Mouse (Mus musculus) midbrain, embryonic 15.5 days (tissue): Measurements from ENCODE around the gene Nrg3. TPM values are rescaled to one million over a fixed set of nuclear protein-coding genes. Genes with fewer than 3 reads are reported as not detected.
"Not testable (repeated sequence)": the region's sequence is repeated elsewhere in the genome, so short reads cannot be mapped to it uniquely, and the experiment has no call there.

Experiments
- ATAC-seq: fragments of 200-750 bp; cut with Nextera tagmentation; replicated peaks from 2 replicates; pipeline ENCODE4 v1.8.0; 2017; ENCODE audit warnings: moderate TSS enrichment
- H3K27ac ChIP-seq: fragments of 300-500 bp; sonication (generic); 2 replicates; pipeline ENCODE4 v1.5.1; 2015; ENCODE audit warnings: mild to moderate bottlenecking, inconsistent platforms
- H3K27me3 ChIP-seq: fragments of 300-500 bp; sonication (generic); replicated peaks from 2 replicates; pipeline ENCODE4 v1.6.1; 2015; ENCODE audit warnings: inconsistent platforms
- H3K36me3 ChIP-seq: fragments of 300-500 bp; sonication (generic); replicated peaks from 2 replicates; pipeline ENCODE4 v1.6.1; 2015; ENCODE audit warnings: inconsistent platforms
- H3K4me1 ChIP-seq: fragments of 300-500 bp; sonication (generic); 2 replicates; pipeline ENCODE4 v1.6.1; 2015; ENCODE audit warnings: inconsistent platforms
- H3K4me2 ChIP-seq: fragments of 300-500 bp; sonication (generic); 2 replicates; pipeline ENCODE4 v1.6.1; 2015; ENCODE audit warnings: inconsistent platforms, mild to moderate bottlenecking, moderate library complexity
- H3K4me3 ChIP-seq: fragments of 300-500 bp; sonication (generic); 2 replicates; pipeline ENCODE4 v1.5.1; 2015; ENCODE audit warnings: mild to moderate bottlenecking, inconsistent platforms
- H3K9ac ChIP-seq: fragments of 300-500 bp; sonication (generic); 2 replicates; pipeline ENCODE4 v1.6.1; 2015; ENCODE audit warnings: mild to moderate bottlenecking, inconsistent platforms
- H3K9me3 ChIP-seq: fragments of 300-500 bp; sonication (generic); 2 replicates; pipeline ENCODE4 v1.6.1; 2016; ENCODE audit warnings: inconsistent platforms
- WGBS: fragments of 180-500 bp; shearing (Covaris S2); methylation state at CpG from one replicate; pipeline ENCODE4 v1.1.7; 2015; ENCODE audit warnings: mixed read lengths; 5-methylcytosine and 5-hydroxymethylcytosine counted together
- polyA plus RNA-seq: library from polyadenylated mRNA; unstranded; fragments of >200 nt; fragmentation: Nextera tagmentation; extraction: Ambion mirVana; gene quantifications from 2 replicates; pipeline ENCODE4 v1.2.1, GENCODE M21; 2015

Gene Nrg3
- polyA plus RNA-seq, 1 experiment from 2014 or later = 17.2 TPM

- H3K4me1 ChIP-seq = no peaks in the 10 kb centered on the region
- H3K9me3 ChIP-seq = no peaks in the 10 kb centered on the region
- no peak for ATAC-seq
- WGBS = 98% methylated on average over 1 of the region's 1 CpGs
- H3K4me3 ChIP-seq = no peak overlapping the region
- H3K36me3 ChIP-seq = no peaks in the 10 kb centered on the region
- H3K27me3 ChIP-seq = no peaks in the 10 kb centered on the region
- H3K27ac ChIP-seq = no peak overlapping the region
- no peak overlapping the region for H3K4me2 ChIP-seq
- no peak overlapping the region for H3K9ac ChIP-seq
These were observed 937.7 kb downstream of the Nrg3 start for GRCm38 (mm10) chr14:38535181-38535580.

GRCm38 (mm10) chr14:38533495-38533894, 939.4 kb downstream of the Nrg3 start:
- no peak overlapping the region for H3K27ac ChIP-seq
- H3K36me3 ChIP-seq = no peaks in the 10 kb centered on the region
- no peaks in the 10 kb centered on the region for H3K27me3 ChIP-seq
- H3K9ac ChIP-seq = no peak overlapping the region
- H3K4me2 ChIP-seq = no peak overlapping the region
- H3K9me3 ChIP-seq = no peaks in the 10 kb centered on the region
- no peak overlapping the region for H3K4me3 ChIP-seq
- no peaks in the 10 kb centered on the region for H3K4me1 ChIP-seq
- ATAC-seq = no peak

- Histone ChIP-seq H3K4me3 (no peak overlapping the region), H3K4me2 (no peak overlapping the region), H3K36me3 (no peaks in the 10 kb centered on the region), H3K27me3 (no peaks in the 10 kb centered on the region), H3K4me1 (no peaks in the 10 kb centered on the region), H3K9ac (no peak overlapping the region), H3K27ac (no peak overlapping the region), H3K9me3 (no peaks in the 10 kb centered on the region)
- no peak for ATAC-seq
- 73% methylated on average over 5 of the region's 5 CpGs for WGBS
These were observed 956.7 kb downstream of the Nrg3 start for GRCm38 (mm10) chr14:38516232-38516631.

GRCm38 (mm10) chr14:38509016-38509415, 963.9 kb downstream of the Nrg3 start:
- no peak overlapping the region for H3K4me2 ChIP-seq
- no peak for ATAC-seq
- 90% methylated on average over 2 of the region's 2 CpGs for WGBS
- H3K9ac ChIP-seq = no peak overlapping the region
- no peak overlapping the region for H3K4me3 ChIP-seq
- H3K27me3 ChIP-seq = no peaks in the 10 kb centered on the region
- H3K27ac ChIP-seq = no peak overlapping the region
- H3K4me1 ChIP-seq = no peaks in the 10 kb centered on the region
- H3K36me3 ChIP-seq = no peaks in the 10 kb centered on the region
- H3K9me3 ChIP-seq = no peaks in the 10 kb centered on the region

- no peak for ATAC-seq
These were observed 977.9 kb downstream of the Nrg3 start for GRCm38 (mm10) chr14:38494970-38495369.

GRCm38 (mm10) chr14:38447086-38447485, 1025.8 kb downstream of the Nrg3 start:
- no peak overlapping the region for H3K27ac ChIP-seq
- H3K27me3 ChIP-seq = no peaks in the 10 kb centered on the region
- H3K9me3 ChIP-seq = no peaks in the 10 kb centered on the region
- H3K9ac ChIP-seq = no peak overlapping the region
- H3K36me3 ChIP-seq = no peaks in the 10 kb centered on the region
- 94% methylated on average over 2 of the region's 2 CpGs for WGBS
- H3K4me1 ChIP-seq = no peaks in the 10 kb centered on the region
- H3K4me3 ChIP-seq = no peak overlapping the region
- ATAC-seq = no peak
- no peak overlapping the region for H3K4me2 ChIP-seq

More at GRCm38 (mm10) chr14:38494970-38495369, 977.9 kb downstream of the Nrg3 start:
- H3K4me2 ChIP-seq = no peak overlapping the region
- no peak overlapping the region for H3K4me3 ChIP-seq
- no peaks in the 10 kb centered on the region for H3K27me3 ChIP-seq
- WGBS = 67% methylated on average over 1 of the region's 1 CpGs
- no peaks in the 10 kb centered on the region for H3K36me3 ChIP-seq
- H3K4me1 ChIP-seq = no peaks in the 10 kb centered on the region
- H3K27ac ChIP-seq = no peak overlapping the region
- H3K9me3 ChIP-seq = no peaks in the 10 kb centered on the region
- H3K9ac ChIP-seq = no peak overlapping the region

GRCm38 (mm10) chr14:38444788-38445187, 1028.1 kb downstream of the Nrg3 start:
- no peak overlapping the region for H3K9ac ChIP-seq
- H3K4me1 ChIP-seq = no peaks in the 10 kb centered on the region
- H3K36me3 ChIP-seq = no peaks in the 10 kb centered on the region
- ATAC-seq = no peak
- no peaks in the 10 kb centered on the region for H3K27me3 ChIP-seq
- no peaks in the 10 kb centered on the region for H3K9me3 ChIP-seq
- H3K4me3 ChIP-seq = no peak overlapping the region
- WGBS = 87% methylated on average over 2 of the region's 2 CpGs
- H3K27ac ChIP-seq = no peak overlapping the region
- H3K4me2 ChIP-seq = no peak overlapping the region

- no peaks in the 10 kb centered on the region for H3K4me1 ChIP-seq
- no peak for ATAC-seq
- H3K27me3 ChIP-seq = no peaks in the 10 kb centered on the region
- H3K9me3 ChIP-seq = no peaks in the 10 kb centered on the region
- 68% methylated on average over 6 of the region's 6 CpGs for WGBS
- no peak overlapping the region for H3K27ac ChIP-seq
- H3K4me2 ChIP-seq = no peak overlapping the region
- no peaks in the 10 kb centered on the region for H3K36me3 ChIP-seq
- no peak overlapping the region for H3K4me3 ChIP-seq
- H3K9ac ChIP-seq = no peak overlapping the region
These were observed 1038.9 kb downstream of the Nrg3 start for GRCm38 (mm10) chr14:38433793-38434589.

GRCm38 (mm10) chr14:38374660-38375059, 1098.2 kb downstream of the Nrg3 start:
- H3K36me3 ChIP-seq = no peaks in the 10 kb centered on the region
- H3K4me3 ChIP-seq = no peak overlapping the region
- no peak overlapping the region for H3K27ac ChIP-seq
- no peaks in the 10 kb centered on the region for H3K27me3 ChIP-seq
- no peaks in the 10 kb centered on the region for H3K9me3 ChIP-seq
- no peak overlapping the region for H3K9ac ChIP-seq
- ATAC-seq = no peak
- H3K4me2 ChIP-seq = no peak overlapping the region
- no peaks in the 10 kb centered on the region for H3K4me1 ChIP-seq

GRCm38 (mm10) chr14:38340967-38341366, 1131.9 kb downstream of the Nrg3 start:
- Histone ChIP-seq H3K27ac (no peak overlapping the region), H3K27me3 (no peaks in the 10 kb centered on the region), H3K4me3 (no peak overlapping the region), H3K4me1 (no peaks in the 10 kb centered on the region), H3K4me2 (no peak overlapping the region), H3K36me3 (no peaks in the 10 kb centered on the region), H3K9ac (no peak overlapping the region), H3K9me3 (no peaks in the 10 kb centered on the region)
- ATAC-seq = no peak

- ATAC-seq, H3K4me3 ChIP-seq, H3K4me1 ChIP-seq, H3K4me2 ChIP-seq, H3K9ac ChIP-seq, H3K27me3 ChIP-seq, H3K9me3 ChIP-seq, H3K36me3 ChIP-seq, H3K27ac ChIP-seq: not testable (repeated sequence)
- 49% methylated on average over 1 of the region's 1 CpGs for WGBS
These were observed 1150.0 kb downstream of the Nrg3 start for GRCm38 (mm10) chr14:38322841-38323240.

- Histone ChIP-seq H3K36me3 (no peaks in the 10 kb centered on the region), H3K4me1 (no peaks in the 10 kb centered on the region), H3K4me3 (no peak overlapping the region), H3K27me3 (no peaks in the 10 kb centered on the region), H3K4me2 (no peak overlapping the region), H3K9me3 (no peaks in the 10 kb centered on the region), H3K27ac (no peak overlapping the region), H3K9ac (no peak overlapping the region)
- ATAC-seq = peak; percentile 30; the same call in 1 of the 2 replicates
- WGBS = 100% methylated on average over 1 of the region's 1 CpGs
These were observed 1152.1 kb downstream of the Nrg3 start for GRCm38 (mm10) chr14:38320619-38321340.
